Mouse (Mus musculus): Measurements from ENCODE around the gene Fscn3. TPM values are rescaled to one million over a fixed set of nuclear protein-coding genes. Genes with fewer than 3 reads are reported as not detected.
A peak's percentile ranks its signal among the peaks of the same experiment; 100 is the strongest.

Fscn3 gene
- polyA plus RNA-seq, 1 experiment from 2014 or later: not detected

DNA sequence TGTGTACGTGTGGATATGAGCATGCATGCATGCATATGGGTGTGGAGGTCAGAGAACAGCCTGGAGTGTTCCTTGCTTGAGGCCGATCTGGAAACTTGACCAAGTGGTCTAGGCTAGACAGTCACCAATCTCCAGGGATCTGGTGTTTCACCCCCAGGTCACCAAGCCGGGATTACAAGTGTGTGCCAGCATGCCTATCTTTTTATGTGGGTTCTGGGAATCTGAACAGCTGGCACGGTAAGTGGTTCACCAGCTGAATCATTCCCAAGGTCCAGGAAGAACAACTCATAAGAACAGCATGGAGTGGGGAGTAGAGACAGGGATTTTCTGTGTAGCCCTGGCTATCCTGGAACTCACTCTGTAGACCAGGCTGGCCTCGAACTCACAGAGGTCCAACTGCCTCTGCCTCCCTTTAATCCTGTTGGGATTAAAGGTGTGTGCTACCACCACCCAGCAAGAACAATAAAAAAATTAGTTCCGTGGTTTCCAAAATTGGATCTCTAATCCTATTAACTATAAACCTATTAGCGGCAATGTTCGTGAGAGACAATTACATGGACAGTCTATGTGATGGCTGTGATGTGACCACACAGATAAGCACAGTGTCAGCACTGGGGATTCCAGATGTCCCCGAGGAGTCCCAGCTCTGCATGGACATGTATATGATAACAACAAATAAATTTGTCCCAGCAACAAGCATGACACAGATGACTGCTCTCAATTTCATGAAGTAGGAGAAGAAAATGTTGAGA is 43.9 kb downstream of the Fscn3 start:
- Histone ChIP-seq H3K9ac (no peak overlapping the region), H3K27ac (no peak overlapping the region), H3K4me2 (replicated peaks) (no peak overlapping the region), H3K36me3 (no peaks in the 10 kb centered on the region), H3K27me3 (no peaks in the 10 kb centered on the region), H3K4me1 (no peaks in the 10 kb centered on the region), H3K4me3 (no peak overlapping the region), H3K9me3 (no peaks in the 10 kb centered on the region)
- no peak for ATAC-seq (ENCODE audit: low FRiP score, low read depth)
- 83% methylated on average over 9 of the region's 9 CpGs for WGBS

DNA sequence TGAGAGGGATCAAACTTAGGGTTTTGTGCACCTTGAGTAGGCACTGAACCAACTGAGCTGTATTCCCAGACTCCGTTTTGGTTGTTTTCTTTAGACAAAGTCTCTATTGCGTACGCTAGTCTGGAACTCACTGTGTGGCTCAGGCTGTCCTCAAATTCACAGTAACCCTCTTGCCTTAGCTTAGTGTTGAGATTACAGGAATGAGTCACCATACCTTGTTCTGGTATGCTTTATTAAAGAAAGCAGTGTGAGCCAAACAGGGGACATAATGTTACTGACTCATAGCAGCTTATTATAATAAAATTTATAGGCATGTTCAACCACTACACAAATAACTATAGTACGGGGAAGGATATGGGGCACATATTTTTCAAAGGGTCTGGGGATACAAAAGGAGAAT is 46.6 kb downstream of the Fscn3 start:
- no peak for ATAC-seq (ENCODE audit: low FRiP score, low read depth)

GRCm38 (mm10) chr6:28474839-28475238 is 47.2 kb downstream of the Fscn3 start, which contains the start of gene Snd1:
Gene Snd1 (plus strand): TSS chr6:28475139.
- H3K4me3 ChIP-seq: no peak within 1 kb of the TSS
- H3K4me2 ChIP-seq (replicated peaks): no peak within 1 kb of the TSS
- H3K9me3 ChIP-seq: no peaks in the 10 kb centered on the region
- no peak within 1 kb of the TSS for H3K9ac ChIP-seq
- no peak within 1 kb of the TSS for H3K27ac ChIP-seq
- peaks cover 6% of the 10 kb centered on the region; the same call in 1 of the 2 replicates for H3K4me1 ChIP-seq
- 81% methylated on average over 5 of the region's 5 CpGs for WGBS
- no peaks in the 10 kb centered on the region for H3K36me3 ChIP-seq
- no peaks in the 10 kb centered on the region for H3K27me3 ChIP-seq
- ATAC-seq (ENCODE audit: low FRiP score, low read depth): no peak

More for the DNA sequence above, 46.6 kb downstream of the Fscn3 start:
- H3K4me3 ChIP-seq: no peak overlapping the region
- 78% methylated on average over 4 of the region's 4 CpGs for WGBS
- H3K4me2 ChIP-seq (replicated peaks): no peak overlapping the region
- no peaks in the 10 kb centered on the region for H3K27me3 ChIP-seq
- H3K9ac ChIP-seq: no peak overlapping the region
- no peaks in the 10 kb centered on the region for H3K36me3 ChIP-seq
- no peaks in the 10 kb centered on the region for H3K9me3 ChIP-seq
- H3K27ac ChIP-seq: no peak overlapping the region
- H3K4me1 ChIP-seq: peaks cover 4% of the 10 kb centered on the region; the same call in 1 of the 2 replicates

GRCm38 (mm10) chr6:28479865-28480751 is 52.5 kb downstream of the Fscn3 start:
- Histone ChIP-seq H3K9me3 (no peaks in the 10 kb centered on the region), H3K27ac (peak overlapping the region; percentile 80; the same call in 1 of the 2 replicates), H3K4me1 (peaks cover 43% of the 10 kb centered on the region), H3K27me3 (no peaks in the 10 kb centered on the region), H3K4me3 (peak overlapping the region; percentile 95), H3K9ac (peak overlapping the region; percentile 89), H3K36me3 (peaks cover 7% of the 10 kb centered on the region), H3K4me2 (replicated peaks) (peak overlapping the region; percentile 72)
- ATAC-seq (ENCODE audit: low FRiP score, low read depth): peak; percentile 99
- WGBS: under 1% methylated on average over 68 of the region's 68 CpGs

- Histone ChIP-seq H3K27me3 (no peaks in the 10 kb centered on the region), H3K9me3 (no peaks in the 10 kb centered on the region), H3K4me3 (peak overlapping the region; percentile 95), H3K4me1 (peaks cover 51% of the 10 kb centered on the region), H3K36me3 (peaks cover 7% of the 10 kb centered on the region), H3K27ac (peak overlapping the region; percentile 80; the same call in 1 of the 2 replicates), H3K9ac (peak overlapping the region; percentile 89), H3K4me2 (replicated peaks) (peak overlapping the region; percentile 72)
- 4% methylated on average over 21 of the region's 21 CpGs for WGBS
- ATAC-seq (ENCODE audit: low FRiP score, low read depth): no peak
Measured at GRCm38 (mm10) chr6:28480752-28481492, 53.3 kb downstream of the Fscn3 start.

DNA sequence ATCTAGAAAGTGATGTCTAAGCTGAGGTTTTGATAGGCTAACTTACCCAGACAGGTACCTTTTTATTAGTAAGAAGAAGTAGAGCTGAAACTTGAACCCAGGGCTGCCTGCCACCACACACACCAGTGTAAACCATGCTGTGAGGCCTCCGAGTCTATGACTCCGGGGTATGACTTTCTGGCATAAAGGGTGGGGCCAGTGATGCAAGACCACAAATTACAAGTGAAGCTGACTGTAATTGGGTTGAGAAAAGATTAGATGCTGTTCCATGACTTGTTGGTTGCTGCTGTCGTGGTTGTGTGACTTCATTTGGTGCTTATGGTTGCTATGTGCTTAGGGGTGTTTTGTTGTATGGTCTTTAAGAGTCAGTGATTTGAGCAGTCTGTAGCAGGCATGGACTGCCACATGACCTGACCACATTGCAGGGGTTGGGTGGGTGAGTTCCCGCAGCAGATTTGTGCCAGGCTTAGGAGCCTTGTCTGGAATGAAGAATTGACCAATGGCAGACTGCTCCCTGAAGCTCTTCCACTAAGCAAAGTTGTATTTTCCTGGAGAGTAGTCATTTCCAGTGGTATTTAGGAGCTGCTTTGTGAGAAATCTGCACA is 55.2 kb downstream of the Fscn3 start:
- Histone ChIP-seq H3K27me3 (no peaks in the 10 kb centered on the region), H3K4me1 (peaks cover 58% of the 10 kb centered on the region), H3K4me3 (peak overlapping the region; percentile 95), H3K9me3 (no peaks in the 10 kb centered on the region), H3K27ac (no peak overlapping the region), H3K4me2 (replicated peaks) (peak overlapping the region; percentile 72), H3K36me3 (peaks cover 9% of the 10 kb centered on the region), H3K9ac (peak overlapping the region; percentile 52; the same call in 1 of the 2 replicates)
- WGBS: 76% methylated on average over 4 of the region's 4 CpGs
- no peak for ATAC-seq (ENCODE audit: low FRiP score, low read depth)

DNA sequence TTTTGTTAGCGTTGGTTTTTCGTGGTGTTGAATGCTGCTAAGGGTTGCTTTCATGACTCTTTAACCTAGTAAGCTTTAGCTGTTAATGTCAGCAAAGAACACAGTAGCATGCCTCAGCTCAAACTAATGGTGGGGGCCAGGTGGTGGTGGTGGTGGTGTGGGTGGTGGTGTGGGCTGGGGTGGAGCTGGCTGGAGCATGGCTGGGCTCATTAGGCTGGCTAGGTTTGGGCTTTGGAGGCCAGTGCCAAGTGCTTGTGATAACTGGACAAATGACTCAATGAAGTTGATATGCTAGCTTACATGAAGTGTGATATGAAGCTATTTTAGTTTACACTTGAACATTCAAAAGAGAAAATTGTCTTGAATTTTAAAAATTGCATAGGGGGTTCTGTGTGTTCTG is 58.4 kb downstream of the Fscn3 start:
- Histone ChIP-seq H3K4me1 (peaks cover 61% of the 10 kb centered on the region), H3K27me3 (no peaks in the 10 kb centered on the region), H3K4me2 (replicated peaks) (no peak overlapping the region), H3K27ac (no peak overlapping the region), H3K4me3 (no peak overlapping the region), H3K36me3 (peaks cover 26% of the 10 kb centered on the region), H3K9me3 (no peaks in the 10 kb centered on the region), H3K9ac (no peak overlapping the region)
- ATAC-seq (ENCODE audit: low FRiP score, low read depth): no peak
- WGBS: 95% methylated on average over 2 of the region's 2 CpGs

GRCm38 (mm10) chr6:28486471-28486870 is 58.9 kb downstream of the Fscn3 start:
- no peaks in the 10 kb centered on the region for H3K9me3 ChIP-seq
- H3K4me1 ChIP-seq: peaks cover 61% of the 10 kb centered on the region
- no peak overlapping the region for H3K9ac ChIP-seq
- peaks cover 29% of the 10 kb centered on the region for H3K36me3 ChIP-seq
- no peaks in the 10 kb centered on the region for H3K27me3 ChIP-seq
- H3K27ac ChIP-seq: no peak overlapping the region
- no peak for ATAC-seq (ENCODE audit: low FRiP score, low read depth)
- 76% methylated on average over 2 of the region's 2 CpGs for WGBS
- H3K4me3 ChIP-seq: no peak overlapping the region
- H3K4me2 ChIP-seq (replicated peaks): no peak overlapping the region

- ATAC-seq (ENCODE audit: low FRiP score, low read depth): no peak
Measured at GRCm38 (mm10) chr6:28486905-28487304, 59.3 kb downstream of the Fscn3 start.

More at GRCm38 (mm10) chr6:28486905-28487304, 59.3 kb downstream of the Fscn3 start:
- peaks cover 58% of the 10 kb centered on the region for H3K4me1 ChIP-seq
- no peaks in the 10 kb centered on the region for H3K27me3 ChIP-seq
- WGBS: 87% methylated on average over 6 of the region's 7 CpGs
- H3K36me3 ChIP-seq: peaks cover 30% of the 10 kb centered on the region
- no peak overlapping the region for H3K4me3 ChIP-seq
- no peak overlapping the region for H3K27ac ChIP-seq
- no peaks in the 10 kb centered on the region for H3K9me3 ChIP-seq
- no peak overlapping the region for H3K9ac ChIP-seq
- no peak overlapping the region for H3K4me2 ChIP-seq (replicated peaks)

Data from limb, embryonic 13.5 days (tissue).